Mouse (Mus musculus): ENCODE data around the gene Npc2.

DNA sequence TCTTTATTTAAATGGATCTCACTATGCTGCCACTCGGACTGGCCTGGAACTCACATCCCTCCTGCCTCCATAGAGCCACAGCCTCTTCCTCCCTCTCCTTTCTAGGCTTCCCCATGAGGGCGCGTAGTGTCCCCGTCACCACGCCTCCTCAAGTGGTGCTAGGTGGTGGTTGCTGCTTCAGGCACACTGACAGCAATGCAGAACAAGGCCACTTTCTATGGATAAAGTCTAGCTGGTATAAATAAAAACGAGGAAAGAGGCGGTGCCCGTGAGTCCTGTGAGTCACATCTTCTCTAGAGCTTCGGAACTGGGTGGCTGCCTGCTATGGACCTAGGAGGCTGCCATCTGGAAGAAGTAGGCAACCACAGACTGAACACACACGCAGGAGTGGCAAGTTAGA lies 16.9 kb downstream of the Npc2 start:
- TF ChIP-seq POLR2A (IDR thresholded peaks at IDR 0.05; ENCODE audit: insufficient read depth, low read depth, low read length) = no peak
- no peak for TF ChIP-seq EP300 (IDR thresholded peaks at IDR 0.05; ENCODE audit: insufficient read depth, low read depth, low read length)
- no peak for TF ChIP-seq CTCF (IDR thresholded peaks at IDR 0.05)

Measured in heart, adult 2 months (tissue).